Mouse (Mus musculus): Measurements from ENCODE around the gene Chchd6. TPM values are rescaled to one million over a fixed set of nuclear protein-coding genes. Genes with fewer than 3 reads are reported as not detected.

The Chchd6 gene
- polyA plus RNA-seq, 1 experiment from 2014 or later = 63.0 TPM

Other genes starting within 250 kb of the Chchd6 start
- gene Plxna1, start 233.0 kb downstream of the Chchd6 start, polyA plus RNA-seq (2014; fragmentation: Nextera tagmentation; extraction: Ambion mirVana) = 15.9 and 18.1 TPM in 2 replicates
- 10.8 and 11.3 TPM in 2 replicates for gene Txnrd3, start 48.3 kb upstream of the Chchd6 start, polyA plus RNA-seq (2014; fragmentation: Nextera tagmentation; extraction: Ambion mirVana)
- gene Vmn1r40, start 111.9 kb upstream of the Chchd6 start, polyA plus RNA-seq (2014; fragmentation: Nextera tagmentation; extraction: Ambion mirVana) = not detected in 2 replicates
- gene Vmn1r41, start 145.1 kb upstream of the Chchd6 start, polyA plus RNA-seq (2014; fragmentation: Nextera tagmentation; extraction: Ambion mirVana) = not detected in 2 replicates